Mouse (Mus musculus): ENCODE data around the gene 7530416G11Rik. TPM values are rescaled to one million over a fixed set of nuclear protein-coding genes. Genes with fewer than 3 reads are reported as not detected.

The 7530416G11Rik gene
- polyA plus RNA-seq, 2 experiments, result not detected

GRCm38 (mm10) chr15:85457838-85458237 is 45.2 kb downstream of the 7530416G11Rik start:
- WGBS (ENCODE audit: insufficient replicate concordance), result 85% methylated on average over 8 of the region's 8 CpGs
- no peaks in the 10 kb centered on the region for H3K36me3 ChIP-seq (replicated peaks; ENCODE audit: control insufficient read depth, insufficient read depth, low read depth)
- no peak overlapping the region for H3K4me2 ChIP-seq (ENCODE audit: low read depth)
- ATAC-seq (ENCODE audit: insufficient read depth) (no peak), DNase-seq (ENCODE audit: low read depth in 3 of 3, low spot score in 3 of 3) (no peak)
- no peaks in the 10 kb centered on the region for H3K9me3 ChIP-seq (ENCODE audit: control insufficient read depth, low read length)
- H3K9ac ChIP-seq (replicated peaks), result no peak overlapping the region
- H3K27ac ChIP-seq, result no peak overlapping the region
- no peak overlapping the region for H3K4me3 ChIP-seq (ENCODE audit: insufficient read depth in 1 of 2, low read depth in 2 of 2, low read length in 2 of 2)
- TF ChIP-seq CTCF (IDR thresholded peaks at IDR 0.05; ENCODE audit: low read depth) (no peak), EP300 (IDR thresholded peaks at IDR 0.05; ENCODE audit: low read depth) (no peak)
- no peaks in the 10 kb centered on the region for H3K27me3 ChIP-seq (ENCODE audit: control insufficient read depth, insufficient read depth, low read length)
- no peaks in the 10 kb centered on the region for H3K4me1 ChIP-seq (replicated peaks; ENCODE audit: control insufficient read depth in 2 of 2, insufficient read depth in 2 of 2, low read length in 1 of 2)

GRCm38 (mm10) chr15:85456891-85457290 is 46.1 kb downstream of the 7530416G11Rik start:
- DNase-seq (ENCODE audit: low read depth in 3 of 3, low spot score in 3 of 3) (no peak), ATAC-seq (ENCODE audit: insufficient read depth) (no peak)
- Histone ChIP-seq H3K4me2 (ENCODE audit: low read depth) (no peak overlapping the region), H3K4me1 (replicated peaks; ENCODE audit: control insufficient read depth in 2 of 2, insufficient read depth in 2 of 2, low read length in 1 of 2) (no peaks in the 10 kb centered on the region), H3K4me3 (ENCODE audit: insufficient read depth in 1 of 2, low read depth in 2 of 2, low read length in 2 of 2) (no peak overlapping the region), H3K36me3 (replicated peaks; ENCODE audit: control insufficient read depth, insufficient read depth, low read depth) (no peaks in the 10 kb centered on the region), H3K9ac (replicated peaks) (no peak overlapping the region), H3K27me3 (ENCODE audit: control insufficient read depth, insufficient read depth, low read length) (no peaks in the 10 kb centered on the region), H3K9me3 (ENCODE audit: control insufficient read depth, low read length) (no peaks in the 10 kb centered on the region), H3K27ac (no peak overlapping the region)
- TF ChIP-seq CTCF (IDR thresholded peaks at IDR 0.05; ENCODE audit: low read depth) (no peak), EP300 (IDR thresholded peaks at IDR 0.05; ENCODE audit: low read depth) (no peak)
- WGBS (ENCODE audit: insufficient replicate concordance), result 74% methylated on average over 8 of the region's 8 CpGs

GRCm38 (mm10) chr15:85446652-85447051 is 56.4 kb downstream of the 7530416G11Rik start:
- H3K9me3 ChIP-seq (ENCODE audit: control insufficient read depth, low read length), result no peaks in the 10 kb centered on the region
- WGBS (ENCODE audit: insufficient replicate concordance), result 67% methylated on average over 3 of the region's 3 CpGs
- H3K4me1 ChIP-seq (replicated peaks; ENCODE audit: control insufficient read depth in 2 of 2, insufficient read depth in 2 of 2, low read length in 1 of 2), result no peaks in the 10 kb centered on the region
- DNase-seq (ENCODE audit: low read depth in 3 of 3, low spot score in 3 of 3) (no peak), ATAC-seq (ENCODE audit: insufficient read depth) (no peak)
- H3K9ac ChIP-seq (replicated peaks), result no peak overlapping the region
- no peaks in the 10 kb centered on the region; the same call in 1 of the 2 replicates for H3K36me3 ChIP-seq (replicated peaks; ENCODE audit: control insufficient read depth, insufficient read depth, low read depth)
- no peak overlapping the region for H3K4me3 ChIP-seq (ENCODE audit: insufficient read depth in 1 of 2, low read depth in 2 of 2, low read length in 2 of 2)
- no peak for TF ChIP-seq CTCF (IDR thresholded peaks at IDR 0.05; ENCODE audit: low read depth)
- TF ChIP-seq EP300 (IDR thresholded peaks at IDR 0.05; ENCODE audit: low read depth), result no peak
- no peak overlapping the region for H3K27ac ChIP-seq
- H3K27me3 ChIP-seq (ENCODE audit: control insufficient read depth, insufficient read depth, low read length), result no peaks in the 10 kb centered on the region
- no peak overlapping the region for H3K4me2 ChIP-seq (ENCODE audit: low read depth)

Other genes with a start within 250 kb of the 7530416G11Rik start
- 24.5 and 35.0 TPM in 2 replicates for gene Atxn10, start 167.0 kb downstream of the 7530416G11Rik start, polyA plus RNA-seq (2012; rRNA removed)
- 69.1 and 71.0 TPM in 2 replicates for gene Atxn10, start 167.0 kb downstream of the 7530416G11Rik start, polyA plus RNA-seq (2014; fragmentation: Nextera tagmentation; extraction: Ambion mirVana)
- gene Wnt7b, start 79.2 kb upstream of the 7530416G11Rik start, polyA plus RNA-seq (2012; rRNA removed), result 0.08 and 0.19 TPM in 2 replicates
- 0.03 and 0.29 TPM in 2 replicates for gene Wnt7b, start 79.2 kb upstream of the 7530416G11Rik start, polyA plus RNA-seq (2014; fragmentation: Nextera tagmentation; extraction: Ambion mirVana)
- 1.3 and 4.4 TPM in 2 replicates for gene Ppara, start 231.8 kb upstream of the 7530416G11Rik start, polyA plus RNA-seq (2012; rRNA removed)
- 6.9 and 8.0 TPM in 2 replicates for gene Ppara, start 231.8 kb upstream of the 7530416G11Rik start, polyA plus RNA-seq (2014; fragmentation: Nextera tagmentation; extraction: Ambion mirVana)